Comparison of ENCODE assay signal across 8 mouse cellular contexts in the genomic region with DNA sequence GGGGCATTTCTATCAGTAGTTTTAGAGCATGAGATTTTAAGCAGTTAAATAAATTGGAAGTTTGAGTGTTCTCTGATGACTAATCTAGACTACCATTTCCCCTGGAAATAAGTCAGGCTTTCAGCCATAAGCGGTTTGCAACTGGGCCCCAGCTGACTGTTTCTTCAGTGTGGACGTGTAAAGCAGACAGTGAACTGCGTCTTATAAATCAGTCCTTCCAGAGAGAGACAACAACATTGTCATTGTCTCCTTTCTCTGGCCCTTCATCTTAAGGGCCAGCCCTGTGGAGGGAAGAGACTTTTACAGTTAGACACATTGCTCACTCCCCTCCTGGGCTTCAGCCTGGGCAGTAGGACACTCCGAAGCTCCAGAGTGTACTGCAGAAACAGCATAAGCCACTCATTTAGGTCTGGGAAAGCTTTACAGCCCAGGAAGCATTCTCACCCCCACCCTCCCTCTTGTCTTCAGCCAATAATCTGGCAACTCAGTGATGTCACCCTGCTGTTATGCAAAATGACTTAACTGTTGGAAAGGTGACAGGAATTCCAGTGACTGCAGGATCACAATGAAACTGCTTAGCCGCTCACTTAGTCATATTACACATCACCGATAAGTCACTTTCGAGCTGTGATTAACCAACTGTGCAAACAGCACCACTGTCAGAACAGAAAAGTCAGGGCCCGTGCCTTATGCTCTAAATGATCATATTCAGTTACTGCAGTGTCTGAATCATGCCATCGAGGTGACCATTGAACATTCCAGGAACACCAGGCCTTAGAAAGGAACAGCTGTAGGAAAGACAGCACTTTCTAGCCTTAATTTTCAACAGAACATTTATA. TPM values are rescaled to one million over a fixed set of nuclear protein-coding genes. Genes with fewer than 3 reads are reported as not detected.
DNase-seq lines count a peak whose midpoint lies in the region; ATAC-seq lines count a peak whose summit lies in the region.

No protein-coding gene starts in this region.

- WGBS in limb, embryonic 12.5 days = 10% methylated on average over 9 of the region's 9 CpGs
- WGBS in midbrain, embryonic 14.5 days = 8% methylated on average over 9 of the region's 9 CpGs

- H3K4me2 ChIP-seq in limb, embryonic 12.5 days = peak overlapping the region; percentile 46
- peak overlapping the region; percentile 45 for H3K4me2 ChIP-seq in midbrain, embryonic 14.5 days (ENCODE audit: low read length)

- peaks cover 20% of the 10 kb centered on the region for H3K4me1 ChIP-seq in limb, embryonic 12.5 days (replicated peaks)
- peaks cover 3% of the 10 kb centered on the region; the same call in 1 of the 2 replicates for H3K4me1 ChIP-seq in midbrain, embryonic 14.5 days (ENCODE audit: control insufficient read depth, insufficient read depth, low read length)

- no peak overlapping the region for H3K27ac ChIP-seq in limb, embryonic 12.5 days
- H3K27ac ChIP-seq in midbrain, embryonic 14.5 days (replicated peaks; ENCODE audit: low read depth, low read length) = no peak overlapping the region

- no peaks in the 10 kb centered on the region for H3K36me3 ChIP-seq in limb, embryonic 12.5 days
- no peaks in the 10 kb centered on the region for H3K36me3 ChIP-seq in midbrain, embryonic 14.5 days (ENCODE audit: control insufficient read depth, insufficient read depth, low read length)

- H3K27me3 ChIP-seq in limb, embryonic 12.5 days = no peaks in the 10 kb centered on the region
- H3K27me3 ChIP-seq in midbrain, embryonic 14.5 days (ENCODE audit: control insufficient read depth, insufficient read depth, low read length) = no peaks in the 10 kb centered on the region

- H3K4me3 ChIP-seq in limb, embryonic 12.5 days (replicated peaks) = 0 out of 2 replicates have a peak overlapping the region, but pooled peaks have one; percentile 4
- no peak overlapping the region for H3K4me3 ChIP-seq in midbrain, embryonic 14.5 days (replicated peaks; ENCODE audit: low read depth, low read length)

- peak; percentile 23 for DNase-seq in adrenal gland, postnatal 25 days
- peak; percentile 45 for DNase-seq in embryo, embryonic 9.5 days (ENCODE audit: extremely low spot score)
- DNase-seq in heart, adult 8-10 months (ENCODE audit: low spot score) = peak; percentile 94
- peak; percentile 64 for DNase-seq in kidney, adult 18-20 months
- DNase-seq in midbrain, embryonic 14.5 days = peak; percentile 78
- peak; percentile 58 for DNase-seq in yolk sac, embryonic 10.5 days (ENCODE audit: low spot score)
- DNase-seq in thymus, postnatal 14 days = no peak

- ATAC-seq in limb, embryonic 12.5 days (ENCODE audit: insufficient number of reproducible peaks, insufficient read depth, low FRiP score, low TSS enrichment, low read depth) = peak; percentile 83
- peak; percentile 73; the same call in 1 of the 2 replicates for ATAC-seq in midbrain, embryonic 14.5 days (ENCODE audit: low FRiP score, low TSS enrichment)

- H3K9me3 ChIP-seq in limb, embryonic 12.5 days = no peaks in the 10 kb centered on the region
- H3K9me3 ChIP-seq in midbrain, embryonic 14.5 days (ENCODE audit: control insufficient read depth, low read length) = no peaks in the 10 kb centered on the region

- no peak overlapping the region for H3K9ac ChIP-seq in limb, embryonic 12.5 days (replicated peaks)
- H3K9ac ChIP-seq in midbrain, embryonic 14.5 days (replicated peaks; ENCODE audit: low read length) = no peak overlapping the region

RNA-seq across cellular contexts. Expression of gene Tsc22d2, which starts 42.2 kb away (rescaled TPM):
- 34.8 and 37.4 TPM in 2 replicates for total RNA-seq in adrenal gland, postnatal 25 days (2021)
- total RNA-seq in heart, adult 8-10 months (2022) = 10 to 100 TPM; 18.5 to 26.6 (median 22.1) TPM
- polyA plus RNA-seq in limb, embryonic 12.5 days (2016; fragmentation: Nextera tagmentation; extraction: Ambion mirVana) = 12.6 and 14.5 TPM in 2 replicates
- polyA plus RNA-seq in midbrain, embryonic 14.5 days (2014; fragmentation: Nextera tagmentation; extraction: Ambion mirVana) = 14.5 and 14.6 TPM in 2 replicates
